ENCODE assay signal across 8 mouse cellular contexts in genomic region chrX:56597887-56598640, GRCm38 (mm10). TPM values are rescaled to one million over a fixed set of nuclear protein-coding genes. Genes with fewer than 3 reads are reported as not detected.
DNase-seq lines count a peak whose midpoint lies in the region; ATAC-seq and TF ChIP-seq lines count a peak whose summit lies in the region.

Gene Mmgt1 (minus strand): TSS chrX:56598069.

- no peaks in the 10 kb centered on the region; the same call in 1 of the 2 replicates for H3K36me3 ChIP-seq in kidney, embryonic 14.5 days (ENCODE audit: control insufficient read depth, insufficient read depth, low read length)
- no peaks in the 10 kb centered on the region for H3K36me3 ChIP-seq in limb, embryonic 15.5 days

- DNase-seq in A20 (ENCODE audit: low read depth, low spot score) = peak; percentile 93
- peak; percentile 93 to 94 for DNase-seq in heart, adult 9 months (ENCODE audit: low spot score in 2 of 2)
- DNase-seq in monocyte, adult 2 months (ENCODE audit: low read depth in 1 of 2, low spot score in 2 of 2) = peak; percentile 78 to 83
- DNase-seq in spleen, postnatal 36 days (ENCODE audit: low spot score in 2 of 2) = peak; percentile 91

- H3K27ac ChIP-seq in bone marrow macrophage, adult 2 months (ENCODE audit: insufficient read depth, low read depth, low read length) = no peak within 1 kb of the TSS; the same call in 1 of the 2 replicates
- no peak within 1 kb of the TSS for H3K27ac ChIP-seq in embryonic fibroblast, embryonic 13.5 days (ENCODE audit: insufficient read depth, low read length)
- no peak within 1 kb of the TSS for H3K27ac ChIP-seq in kidney, embryonic 14.5 days (ENCODE audit: low read depth, low read length)
- peak within 1 kb of the TSS; percentile 76 for H3K27ac ChIP-seq in limb, embryonic 15.5 days

- ATAC-seq in kidney, embryonic 14.5 days (ENCODE audit: low FRiP score, low TSS enrichment) = peak; percentile 99
- ATAC-seq in limb, embryonic 15.5 days (ENCODE audit: insufficient number of reproducible peaks, low FRiP score, low TSS enrichment, low read depth) = peak; percentile 99

- H3K4me2 ChIP-seq in kidney, embryonic 14.5 days (replicated peaks; ENCODE audit: low read depth, low read length) = peak within 1 kb of the TSS; percentile 45
- H3K4me2 ChIP-seq in limb, embryonic 15.5 days = peak within 1 kb of the TSS; percentile 50

- peaks cover 4% of the 10 kb centered on the region for H3K4me1 ChIP-seq in bone marrow macrophage, adult 2 months (ENCODE audit: control insufficient read depth, insufficient read depth, low read length)
- H3K4me1 ChIP-seq in embryonic fibroblast, embryonic 13.5 days (ENCODE audit: control insufficient read depth, insufficient read depth, low read length) = no peaks in the 10 kb centered on the region; the same call in 1 of the 2 replicates
- no peaks in the 10 kb centered on the region for H3K4me1 ChIP-seq in kidney, embryonic 14.5 days (ENCODE audit: control insufficient read depth, insufficient read depth, low read length)
- H3K4me1 ChIP-seq in limb, embryonic 15.5 days = 0 out of 2 replicates have a peak, but pooled peaks cover 2% of the 10 kb centered on the region

- 21% methylated on average over 44 of the region's 44 CpGs for WGBS in kidney, embryonic 14.5 days
- 19% methylated on average over 42 of the region's 44 CpGs for WGBS in limb, embryonic 15.5 days

- H3K27me3 ChIP-seq in kidney, embryonic 14.5 days (ENCODE audit: control insufficient read depth, insufficient read depth, low read length) = no peaks in the 10 kb centered on the region
- no peaks in the 10 kb centered on the region for H3K27me3 ChIP-seq in limb, embryonic 15.5 days

- peak within 1 kb of the TSS; percentile 68 for H3K4me3 ChIP-seq in bone marrow macrophage, adult 2 months (ENCODE audit: insufficient read depth, low read length)
- peak within 1 kb of the TSS; percentile 94 for H3K4me3 ChIP-seq in embryonic fibroblast, embryonic 13.5 days (ENCODE audit: insufficient read depth, low read length)
- H3K4me3 ChIP-seq in kidney, embryonic 14.5 days (ENCODE audit: low read length) = peak within 1 kb of the TSS; percentile 72
- peak within 1 kb of the TSS; percentile 64 for H3K4me3 ChIP-seq in limb, embryonic 15.5 days

- no peaks in the 10 kb centered on the region for H3K9me3 ChIP-seq in kidney, embryonic 14.5 days (ENCODE audit: control insufficient read depth, low read length)
- H3K9me3 ChIP-seq in limb, embryonic 15.5 days = no peaks in the 10 kb centered on the region

- no peak for TF ChIP-seq CTCF in bone marrow macrophage, adult 2 months (IDR thresholded peaks at IDR 0.05; ENCODE audit: low read depth, low read length)
- TF ChIP-seq CTCF in embryonic fibroblast, embryonic 13.5 days (IDR thresholded peaks at IDR 0.05; ENCODE audit: borderline replicate concordance, insufficient read depth, low read length) = no peak

- TF ChIP-seq POLR2A in bone marrow macrophage, adult 2 months (IDR thresholded peaks at IDR 0.05; ENCODE audit: borderline replicate concordance, low read depth, low read length) = no peak
- peak; percentile 73 for TF ChIP-seq POLR2A in embryonic fibroblast, embryonic 13.5 days (IDR thresholded peaks at IDR 0.05; ENCODE audit: low read depth, low read length)

- H3K9ac ChIP-seq in kidney, embryonic 14.5 days (ENCODE audit: low read depth, low read length) = peak within 1 kb of the TSS; percentile 75
- peak within 1 kb of the TSS; percentile 78 for H3K9ac ChIP-seq in limb, embryonic 15.5 days

RNA-seq across cellular contexts. Expression of gene Mmgt1, which starts in this region (rescaled TPM):
- polyA plus RNA-seq in bone marrow macrophage, adult 2 months (2012; ENCODE audit: insufficient read depth, insufficient read length, missing spikeins) = 11.3 and 14.9 TPM in 2 replicates
- polyA plus RNA-seq in embryonic fibroblast, embryonic 13.5 days (2011; ENCODE audit: insufficient read length, low read depth, missing spikeins) = 37.8 and 52.5 TPM in 2 replicates
- 18.8 and 33.5 TPM in 2 replicates for polyA plus RNA-seq in kidney, embryonic 14.5 days (2014; fragmentation: Nextera tagmentation; extraction: Ambion mirVana)
- polyA plus RNA-seq in limb, embryonic 15.5 days (2015; fragmentation: Nextera tagmentation; extraction: Ambion mirVana) = 24.3 and 24.5 TPM in 2 replicates
